Mouse (Mus musculus) testis, adult 2 months (tissue): ENCODE results near the gene Tecpr2. TPM values are rescaled to one million over a fixed set of nuclear protein-coding genes. Genes with fewer than 3 reads are reported as not detected.

Source experiments
- H3K27ac ChIP-seq: fragments of 200-500 bp; 2 replicates; pipeline ENCODE4 v1.5.1; 2012; ENCODE audit warnings: low read depth, low read length; ENCODE audit not compliant: control insufficient read depth, insufficient read depth
- H3K27me3 ChIP-seq: fragments of 200-500 bp; 2 replicates; pipeline ENCODE4 v1.6.1; 2012; ENCODE audit warnings: mild to moderate bottlenecking, low read length, moderate library complexity; ENCODE audit not compliant: control insufficient read depth, insufficient read depth
- H3K36me3 ChIP-seq: fragments of 200-500 bp; 2 replicates; pipeline ENCODE4 v1.6.1; 2012; ENCODE audit warnings: mild to moderate bottlenecking, low read length; ENCODE audit not compliant: control insufficient read depth, insufficient read depth
- H3K4me1 ChIP-seq: fragments of 200-500 bp; 2 replicates; pipeline ENCODE4 v1.6.1; 2012; ENCODE audit warnings: low read length; ENCODE audit not compliant: control insufficient read depth, insufficient read depth
- H3K4me3 ChIP-seq: fragments of 200-500 bp; 2 replicates; pipeline ENCODE4 v1.5.1; 2012; ENCODE audit warnings: low read depth, mild to moderate bottlenecking, low read length, moderate library complexity, mixed read lengths; ENCODE audit not compliant: control insufficient read depth
- CTCF ChIP-seq: fragments of 200-500 bp; IDR thresholded peaks from 2 replicates; pipeline ENCODE4 v1.5.1; 2012; ENCODE audit warnings: low read depth, mild to moderate bottlenecking, inconsistent platforms, low read length, moderate library complexity; ENCODE audit not compliant: control insufficient read depth, insufficient read depth, insufficient replicate concordance
- POLR2A ChIP-seq: fragments of 200-500 bp; IDR thresholded peaks from 2 replicates; pipeline ENCODE4 v1.6.1; 2012; ENCODE audit warnings: low read depth, mild to moderate bottlenecking, inconsistent platforms, low read length, moderate library complexity; ENCODE audit not compliant: control insufficient read depth
- polyA plus RNA-seq: library from polyadenylated mRNA; depleted of rRNA; stranded (reverse); fragments of >200 nt; gene quantifications from 2 replicates; pipeline ENCODE4 v1.2.3, GENCODE M21; 2012

Tecpr2 gene
- polyA plus RNA-seq, 1 experiment, result 7.1 TPM

DNA sequence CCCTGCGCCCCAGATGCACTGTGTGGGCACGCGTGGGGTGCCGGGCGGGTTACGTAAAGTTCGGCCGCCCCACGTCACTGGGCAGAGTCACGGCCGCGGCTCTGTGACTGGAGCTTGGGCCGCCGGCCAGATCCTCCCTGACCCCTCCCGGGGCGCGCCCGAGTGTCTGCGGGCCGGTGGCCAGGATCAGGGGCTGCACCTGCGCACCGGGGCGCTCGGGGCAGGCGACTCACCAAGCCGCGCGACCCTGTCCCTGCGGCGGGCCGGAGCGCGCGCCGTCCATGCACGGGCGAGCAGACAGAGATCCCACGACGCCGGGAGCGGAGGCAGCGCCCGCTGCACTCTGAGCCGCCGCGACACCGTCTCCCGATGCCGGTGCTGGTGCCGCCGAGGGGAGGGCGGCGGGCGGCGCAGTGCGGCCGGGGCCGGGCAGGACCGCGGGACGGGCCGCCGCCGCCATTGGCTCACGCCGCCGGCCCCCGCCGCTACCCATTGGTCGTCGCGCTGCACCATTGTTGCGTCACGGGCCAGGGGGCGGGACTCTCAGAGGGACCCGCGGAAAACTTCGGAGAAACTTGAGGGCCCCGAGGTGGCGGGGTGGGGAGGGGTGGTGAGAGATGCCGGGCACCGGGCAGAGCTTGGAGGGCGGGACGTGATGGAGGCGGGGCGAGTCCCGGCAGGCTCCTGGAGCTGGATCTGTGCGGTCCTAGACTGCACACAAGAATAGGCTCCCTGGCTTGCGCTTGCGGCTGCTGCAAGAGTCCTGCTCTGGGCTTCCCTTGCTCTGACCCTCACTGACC, 89.7 kb downstream of the Tecpr2 start, which contains the start of gene Ankrd9:
TSS of gene Ankrd9 (minus strand) at position 434 of the 800 bp plus-strand sequence.
- TF ChIP-seq CTCF (no peak), POLR2A (no peak; the same call in 1 of the 2 replicates)
- Histone ChIP-seq H3K27ac (peak within 1 kb of the TSS; percentile 84), H3K36me3 (no peaks in the 10 kb centered on the region), H3K4me1 (peaks cover 20% of the 10 kb centered on the region), H3K4me3 (peak within 1 kb of the TSS; percentile 93), H3K27me3 (no peaks in the 10 kb centered on the region)

DNA sequence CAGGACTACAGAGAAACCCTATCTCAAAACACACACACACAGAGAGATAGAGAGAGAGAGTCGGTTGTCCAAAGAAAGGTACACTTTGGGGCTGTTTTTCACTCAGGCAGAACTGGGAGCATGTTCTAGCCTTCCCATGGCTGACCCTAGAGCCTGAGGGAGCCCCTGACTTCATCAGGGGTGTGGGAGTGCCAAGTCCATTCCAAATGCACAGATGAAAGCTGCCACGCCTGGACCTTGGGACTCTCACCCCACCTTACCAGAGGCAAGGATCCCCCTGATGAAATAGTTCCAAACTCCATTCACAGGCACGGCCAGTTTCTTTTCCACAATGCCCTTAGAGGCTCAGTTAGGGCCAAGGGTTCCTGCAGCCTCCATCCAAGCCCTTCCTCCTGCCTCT, 90.7 kb downstream of the Tecpr2 start:
- Histone ChIP-seq H3K36me3 (no peaks in the 10 kb centered on the region), H3K27ac (peak overlapping the region; percentile 69), H3K4me1 (peaks cover 20% of the 10 kb centered on the region), H3K4me3 (peak overlapping the region; percentile 93), H3K27me3 (no peaks in the 10 kb centered on the region)
- TF ChIP-seq POLR2A, result peak; percentile 51; the same call in 1 of the 2 replicates
- no peak for TF ChIP-seq CTCF

DNA sequence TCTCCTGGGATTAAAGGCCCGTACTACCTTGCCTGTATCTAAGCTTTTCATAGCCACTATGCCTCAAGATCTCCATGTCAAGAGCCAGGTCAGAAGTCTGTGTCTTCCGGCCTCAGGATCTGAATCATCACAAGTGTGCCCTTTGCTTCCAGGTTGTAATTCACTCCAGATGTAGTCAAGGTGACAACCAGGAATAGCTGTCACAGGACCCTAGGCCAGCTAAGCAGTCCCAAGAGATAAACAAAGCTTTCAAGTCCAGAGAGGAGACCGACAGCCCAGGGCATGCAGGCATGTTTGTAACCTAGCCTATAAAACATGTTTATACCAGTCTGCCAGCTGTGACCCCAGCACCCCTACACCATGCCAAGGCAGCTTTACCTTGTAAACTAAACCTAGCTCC, 92.7 kb downstream of the Tecpr2 start:
- Histone ChIP-seq H3K4me1 (peaks cover 16% of the 10 kb centered on the region), H3K27ac (no peak overlapping the region), H3K27me3 (no peaks in the 10 kb centered on the region), H3K36me3 (no peaks in the 10 kb centered on the region), H3K4me3 (0 out of 2 replicates have a peak overlapping the region, but pooled peaks have one; percentile 3)
- no peak for TF ChIP-seq POLR2A
- TF ChIP-seq CTCF, result no peak

DNA sequence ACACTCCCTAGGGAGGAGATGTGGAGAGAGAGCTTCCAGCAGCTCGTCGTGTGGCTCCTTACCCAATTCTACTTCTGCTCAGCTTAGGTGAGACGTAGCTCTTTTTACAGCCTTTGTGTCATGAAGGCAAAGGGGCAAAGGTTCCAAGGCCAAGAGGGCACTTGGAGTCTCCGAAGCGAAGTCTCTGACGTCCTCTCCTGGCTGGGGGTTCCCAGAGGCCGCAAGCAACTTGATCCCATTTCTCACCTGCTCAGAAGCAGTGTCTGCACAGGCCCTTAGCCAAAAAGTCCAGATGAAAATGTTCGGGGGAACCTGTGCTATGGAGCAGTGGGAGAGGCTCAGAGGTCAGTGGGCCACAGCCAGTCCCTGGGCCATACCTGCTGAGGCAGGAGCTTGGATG, 94.0 kb downstream of the Tecpr2 start:
- Histone ChIP-seq H3K4me1 (peaks cover 6% of the 10 kb centered on the region), H3K27me3 (no peaks in the 10 kb centered on the region), H3K4me3 (no peak overlapping the region), H3K36me3 (no peaks in the 10 kb centered on the region), H3K27ac (no peak overlapping the region)
- no peak for TF ChIP-seq POLR2A
- TF ChIP-seq CTCF, result no peak

DNA sequence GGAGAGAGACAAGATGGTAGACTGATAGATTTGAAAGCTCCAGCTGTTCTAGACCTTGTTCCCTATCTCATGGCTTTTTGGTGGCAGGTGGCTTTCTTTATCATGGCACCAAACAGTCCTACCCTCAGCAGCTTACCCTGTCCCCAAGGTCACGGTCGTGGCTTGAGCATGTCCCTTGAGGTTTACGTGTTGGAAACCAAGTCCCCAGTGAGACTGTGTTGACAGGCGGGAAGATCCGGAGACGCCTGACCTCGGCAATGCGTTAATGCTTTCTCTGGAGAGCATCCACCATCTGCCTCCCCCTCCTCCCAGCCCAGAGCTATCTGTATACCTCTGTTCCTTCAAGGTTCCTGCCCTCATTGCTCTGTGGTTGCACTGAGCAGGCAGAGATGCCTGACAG, 94.7 kb downstream of the Tecpr2 start:
- no peak overlapping the region for H3K27ac ChIP-seq
- H3K36me3 ChIP-seq, result no peaks in the 10 kb centered on the region
- TF ChIP-seq POLR2A (no peak), CTCF (no peak)
- H3K4me3 ChIP-seq, result no peak overlapping the region
- peaks cover 3% of the 10 kb centered on the region for H3K4me1 ChIP-seq
- no peaks in the 10 kb centered on the region for H3K27me3 ChIP-seq

DNA sequence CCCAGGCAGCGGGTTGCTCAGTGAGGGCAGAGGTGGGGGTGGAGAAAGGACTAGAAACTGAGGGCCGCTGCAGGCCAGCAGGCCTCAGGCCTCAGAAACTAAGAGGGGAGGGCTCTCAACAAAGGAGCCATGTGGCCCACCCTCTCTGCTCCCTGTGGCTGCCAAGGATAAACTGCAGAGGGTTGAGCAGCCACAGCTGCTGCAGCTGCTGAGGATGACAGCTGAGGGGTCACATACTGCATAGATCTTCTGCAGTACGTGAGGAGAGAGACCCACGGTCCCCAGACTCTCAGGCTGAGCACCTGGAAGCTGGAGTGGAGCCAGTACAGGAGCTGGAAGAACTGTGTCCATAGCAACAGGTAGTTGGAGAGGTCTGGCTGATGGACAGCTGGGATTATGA, 95.5 kb downstream of the Tecpr2 start:
- Histone ChIP-seq H3K4me1 (no peaks in the 10 kb centered on the region), H3K27ac (no peak overlapping the region), H3K27me3 (no peaks in the 10 kb centered on the region), H3K4me3 (no peak overlapping the region), H3K36me3 (no peaks in the 10 kb centered on the region)
- no peak for TF ChIP-seq CTCF
- TF ChIP-seq POLR2A, result no peak

DNA sequence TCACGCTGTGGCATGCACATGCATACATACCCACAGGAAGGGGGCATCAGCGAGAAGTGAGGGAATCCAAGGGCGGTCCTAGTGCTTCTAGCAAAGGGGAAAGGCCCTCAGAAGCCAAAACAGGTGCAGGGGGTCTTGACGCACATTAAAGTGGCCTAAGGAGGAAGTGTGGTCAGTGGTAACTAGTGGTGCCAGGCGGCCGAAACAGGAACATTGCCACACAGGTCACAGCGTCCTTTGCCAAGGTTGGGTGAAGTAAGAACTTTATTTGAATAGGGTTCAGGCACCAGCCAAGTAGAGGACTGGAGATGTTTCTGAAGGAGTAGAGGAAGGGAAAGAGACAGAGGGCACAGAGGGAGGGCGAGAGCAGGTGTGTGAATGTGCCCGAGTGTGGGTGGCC, 96.1 kb downstream of the Tecpr2 start:
- H3K4me3 ChIP-seq, result peak overlapping the region; percentile 13; the same call in 1 of the 2 replicates
- H3K4me1 ChIP-seq, result no peaks in the 10 kb centered on the region
- no peak overlapping the region for H3K27ac ChIP-seq
- no peak for TF ChIP-seq CTCF
- TF ChIP-seq POLR2A, result 0 out of 2 replicates have a peak, but pooled peaks have one; percentile 1
- no peaks in the 10 kb centered on the region for H3K27me3 ChIP-seq
- H3K36me3 ChIP-seq, result no peaks in the 10 kb centered on the region
